In the genomic region with DNA sequence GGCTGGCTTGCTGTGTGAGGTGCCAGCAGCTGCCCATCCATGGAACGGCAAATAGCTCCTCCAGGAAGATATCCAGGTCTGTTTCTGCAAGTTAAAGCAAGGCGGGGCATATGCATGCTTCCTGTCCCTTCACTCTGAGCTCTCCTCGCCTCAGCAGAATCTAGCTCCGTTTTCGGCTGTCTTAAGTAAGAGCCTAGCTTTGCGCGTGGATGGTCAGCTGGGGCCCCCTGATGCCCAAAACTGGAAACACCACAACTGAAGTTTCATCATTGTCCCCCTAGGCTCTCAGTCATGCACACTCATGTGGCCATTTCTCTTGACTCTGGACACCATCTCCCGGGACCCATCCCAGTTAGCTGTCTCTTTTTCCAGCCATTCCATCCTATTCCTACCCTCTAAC, we compare ENCODE assay signal across 8 mouse cellular contexts. TPM values are rescaled to one million over a fixed set of nuclear protein-coding genes. Genes with fewer than 3 reads are reported as not detected.
A peak's percentile ranks its signal among the peaks of the same experiment; 100 is the strongest.
DNase-seq lines count a peak whose midpoint lies in the region; ATAC-seq and TF ChIP-seq lines count a peak whose summit lies in the region.

No protein-coding gene starts in this region.

- TF ChIP-seq CTCF in heart, postnatal 0 days (IDR thresholded peaks at IDR 0.05; ENCODE audit: low read depth), result peak; percentile 60

- TF ChIP-seq EP300 in heart, postnatal 0 days (IDR thresholded peaks at IDR 0.05; ENCODE audit: low read depth), result no peak

- no peaks in the 10 kb centered on the region for H3K36me3 ChIP-seq in heart, postnatal 0 days (replicated peaks; ENCODE audit: control insufficient read depth, insufficient read depth, low read length)
- no peaks in the 10 kb centered on the region for H3K36me3 ChIP-seq in midbrain, embryonic 15.5 days (replicated peaks)

- H3K4me3 ChIP-seq in heart, postnatal 0 days (ENCODE audit: low read depth, low read length), result no peak overlapping the region
- no peak overlapping the region for H3K4me3 ChIP-seq in midbrain, embryonic 15.5 days

- intact Hi-C loops in left cerebral cortex, postnatal 14 days (cut with DNase I), result no loop called here

- H3K27me3 ChIP-seq in heart, postnatal 0 days (ENCODE audit: control insufficient read depth, insufficient read depth, low read length), result no peaks in the 10 kb centered on the region
- H3K27me3 ChIP-seq in midbrain, embryonic 15.5 days (replicated peaks), result no peaks in the 10 kb centered on the region

- WGBS in heart, postnatal 0 days, result 21% methylated on average over 8 of the region's 8 CpGs
- 32% methylated on average over 8 of the region's 8 CpGs for WGBS in midbrain, embryonic 15.5 days

- H3K27ac ChIP-seq in heart, postnatal 0 days (ENCODE audit: low read depth), result no peak overlapping the region
- H3K27ac ChIP-seq in midbrain, embryonic 15.5 days, result no peak overlapping the region

- no peak overlapping the region for H3K9ac ChIP-seq in heart, postnatal 0 days (replicated peaks; ENCODE audit: low read depth, low read length)
- H3K9ac ChIP-seq in midbrain, embryonic 15.5 days, result no peak overlapping the region

- no peaks in the 10 kb centered on the region for H3K4me1 ChIP-seq in heart, postnatal 0 days (ENCODE audit: control insufficient read depth, insufficient read depth)
- H3K4me1 ChIP-seq in midbrain, embryonic 15.5 days, result no peaks in the 10 kb centered on the region

- no peak; the same call in 1 of the 2 replicates for ATAC-seq in heart, postnatal 0 days (ENCODE audit: insufficient read depth, low read depth)
- 0 out of 2 replicates have a peak, but pooled peaks have one; percentile 58 for ATAC-seq in midbrain, embryonic 15.5 days (replicated peaks)

- no peaks in the 10 kb centered on the region for H3K9me3 ChIP-seq in heart, postnatal 0 days (replicated peaks; ENCODE audit: control insufficient read depth, low read length)
- no peaks in the 10 kb centered on the region for H3K9me3 ChIP-seq in midbrain, embryonic 15.5 days

- peak; percentile 3 for DNase-seq in cerebellum, adult 11 months
- no peak for DNase-seq in cerebellum, adult 11-12 months
- DNase-seq in 3T3-L1 (ENCODE audit: low read depth, low spot score), result peak; percentile 81
- peak; percentile 32 to 37 for DNase-seq in cerebellum, postnatal 36 days
- DNase-seq in heart, postnatal 0 days (ENCODE audit: low spot score), result peak; percentile 24
- DNase-seq in left cerebral cortex, postnatal 14 days (ENCODE audit: low spot score in 2 of 2), result peak; percentile 69 to 73
- peak; percentile 68 for DNase-seq in testis, postnatal 10 days (ENCODE audit: low spot score)

- H3K4me2 ChIP-seq in heart, postnatal 0 days (ENCODE audit: low read depth, low read length), result no peak overlapping the region
- no peak overlapping the region for H3K4me2 ChIP-seq in midbrain, embryonic 15.5 days

RNA-seq across cellular contexts. Expression of a gene that starts 34.3 kb away (rescaled TPM):
- 36.8 and 37.1 TPM in 2 replicates for total RNA-seq in heart, postnatal 0 days (2014; rRNA removed; ENCODE audit: low replicate concordance)
- polyA plus RNA-seq in heart, postnatal 0 days (2015; fragmentation: Nextera tagmentation; extraction: Ambion mirVana), result 19.0 and 19.6 TPM in 2 replicates
- 10 to 100 TPM; 66.9 to 68.0 TPM for total RNA-seq in left cerebral cortex, postnatal 14 days (2021)
- 74.2 and 84.0 TPM in 2 replicates for polyA plus RNA-seq in midbrain, embryonic 15.5 days (2015; fragmentation: Nextera tagmentation; extraction: Ambion mirVana)
